Mouse (Mus musculus) hindbrain, embryonic 13.5 days (tissue): ENCODE results near the gene Ccdc60. TPM values are rescaled to one million over a fixed set of nuclear protein-coding genes. Genes with fewer than 3 reads are reported as not detected.

Experiments used
- ATAC-seq: fragments of 200-750 bp; cut with Nextera tagmentation; 2 replicates; pipeline ENCODE4 v1.8.0; 2017; ENCODE audit warnings: moderate TSS enrichment; ENCODE audit not compliant: low FRiP score
- H3K27ac ChIP-seq: fragments of 300-500 bp; sonication (generic); 2 replicates; pipeline ENCODE4 v1.5.1; 2015; ENCODE audit warnings: inconsistent platforms, mild to moderate bottlenecking, moderate library complexity
- H3K27me3 ChIP-seq: fragments of 300-500 bp; sonication (generic); 2 replicates; pipeline ENCODE4 v1.6.1; 2015; ENCODE audit warnings: mild to moderate bottlenecking, inconsistent platforms
- H3K36me3 ChIP-seq: fragments of 300-500 bp; sonication (generic); 2 replicates; pipeline ENCODE4 v1.6.1; 2015; ENCODE audit warnings: mild to moderate bottlenecking, inconsistent platforms
- H3K4me1 ChIP-seq: fragments of 300-500 bp; sonication (generic); replicated peaks from 2 replicates; pipeline ENCODE4 v1.6.1; 2015; ENCODE audit warnings: inconsistent platforms
- H3K4me2 ChIP-seq: fragments of 300-500 bp; sonication (generic); 2 replicates; pipeline ENCODE4 v1.6.1; 2015; ENCODE audit warnings: inconsistent platforms, mild to moderate bottlenecking, moderate library complexity
- H3K4me3 ChIP-seq: fragments of 300-500 bp; sonication (generic); 2 replicates; pipeline ENCODE4 v1.5.1; 2015; ENCODE audit warnings: mild to moderate bottlenecking, inconsistent platforms
- H3K9ac ChIP-seq: fragments of 300-500 bp; sonication (generic); 2 replicates; pipeline ENCODE4 v1.6.1; 2015; ENCODE audit warnings: mild to moderate bottlenecking, inconsistent platforms
- H3K9me3 ChIP-seq: fragments of 300-500 bp; sonication (generic); 2 replicates; pipeline ENCODE4 v1.6.1; 2016; ENCODE audit warnings: inconsistent platforms
- WGBS: fragments of 180-500 bp; shearing (Covaris S2); methylation state at CpG from one replicate; pipeline ENCODE4 v1.1.7; 2015; 5-methylcytosine and 5-hydroxymethylcytosine counted together
- polyA plus RNA-seq: library from polyadenylated mRNA; unstranded; fragments of >200 nt; fragmentation: Nextera tagmentation; extraction: Ambion mirVana; gene quantifications from 2 replicates; pipeline ENCODE4 v1.2.1, GENCODE M21; 2015

Ccdc60 gene
- polyA plus RNA-seq, 1 experiment from 2014 or later = 2.6 TPM

DNA sequence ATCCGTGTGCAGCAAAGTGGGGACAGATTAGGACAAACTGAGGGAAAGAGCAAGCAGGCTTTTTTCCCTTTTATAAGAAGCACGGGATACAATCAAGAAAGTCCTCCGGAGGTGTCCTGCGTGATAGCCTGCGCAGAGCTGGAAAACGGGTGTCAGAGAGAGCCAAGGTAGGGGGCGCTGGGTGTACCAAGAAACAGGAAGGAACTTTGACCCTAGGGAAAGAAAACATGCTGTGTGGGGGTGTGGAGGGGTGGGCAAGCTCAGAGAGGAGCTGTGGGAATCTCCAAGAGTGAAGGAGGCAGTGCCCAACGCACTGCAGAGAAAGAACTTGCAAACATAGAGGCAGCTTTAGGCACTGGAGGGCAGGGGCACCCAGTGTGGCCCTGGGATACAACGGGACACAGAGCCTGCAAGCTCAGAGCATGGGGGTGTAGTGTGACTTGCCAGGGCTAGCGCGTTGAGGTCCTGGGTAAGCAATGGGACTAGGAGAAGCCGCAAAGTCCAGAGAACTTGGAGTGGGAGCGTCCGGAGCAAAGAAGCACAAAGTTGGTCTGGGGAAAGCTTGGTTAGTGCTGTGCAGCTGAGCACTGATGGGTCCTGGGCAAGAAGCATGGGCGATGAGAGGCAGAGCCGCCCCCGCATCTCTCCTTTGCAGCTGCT, 206.4 kb downstream of the Ccdc60 start:
- 44% methylated on average over 17 of the region's 17 CpGs for WGBS
- Histone ChIP-seq H3K36me3 (no peaks in the 10 kb centered on the region), H3K27me3 (peaks cover 26% of the 10 kb centered on the region), H3K9me3 (no peaks in the 10 kb centered on the region), H3K27ac (no peak overlapping the region), H3K9ac (no peak overlapping the region), H3K4me2 (no peak overlapping the region), H3K4me1 (peaks cover 5% of the 10 kb centered on the region; the same call in 1 of the 2 replicates), H3K4me3 (no peak overlapping the region)
- ATAC-seq = no peak

DNA sequence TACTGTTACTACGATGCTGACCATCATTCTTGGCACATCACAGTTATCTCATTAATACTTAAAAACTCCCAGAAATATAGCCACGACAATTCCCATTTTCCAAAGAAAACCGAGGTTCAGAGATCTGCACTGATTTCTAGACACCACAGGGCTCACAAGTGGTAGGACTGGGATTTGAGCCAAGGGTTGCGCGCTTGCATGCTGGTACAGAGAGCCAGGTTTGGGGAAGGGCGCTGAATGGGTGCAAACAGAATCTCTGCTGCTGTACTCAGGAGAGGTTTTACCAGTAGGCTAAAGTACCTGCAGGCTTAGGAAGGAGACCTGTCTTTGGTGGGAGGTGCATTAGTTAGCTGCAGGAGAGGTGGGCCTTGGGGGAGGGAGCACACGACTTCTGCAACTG, 207.2 kb downstream of the Ccdc60 start:
- ATAC-seq = no peak
- peaks cover 5% of the 10 kb centered on the region; the same call in 1 of the 2 replicates for H3K4me1 ChIP-seq
- no peak overlapping the region for H3K4me3 ChIP-seq
- no peaks in the 10 kb centered on the region for H3K36me3 ChIP-seq
- H3K27me3 ChIP-seq = peaks cover 26% of the 10 kb centered on the region
- no peak overlapping the region for H3K27ac ChIP-seq
- H3K4me2 ChIP-seq = no peak overlapping the region
- H3K9me3 ChIP-seq = no peaks in the 10 kb centered on the region
- WGBS = 81% methylated on average over 7 of the region's 7 CpGs
- no peak overlapping the region for H3K9ac ChIP-seq

DNA sequence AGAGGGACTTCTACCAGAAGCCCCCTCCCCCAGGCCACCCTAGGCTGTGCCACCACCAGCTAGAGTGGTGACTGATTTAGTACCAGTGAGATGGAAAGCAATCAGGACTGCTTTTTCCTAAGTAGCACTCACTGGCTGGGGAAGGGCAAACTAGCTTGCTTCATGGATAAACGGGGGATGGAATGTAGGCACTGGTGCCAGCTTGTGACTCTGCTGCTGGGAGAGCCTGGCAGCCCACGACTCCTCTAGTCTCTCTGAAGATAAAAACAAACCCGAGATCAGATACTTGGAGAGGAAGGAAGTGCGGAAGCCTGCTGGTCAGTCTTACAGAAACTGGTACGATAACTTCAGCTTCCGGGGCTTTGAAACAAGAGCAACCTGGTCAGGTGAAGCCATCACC, 208.0 kb downstream of the Ccdc60 start:
- Histone ChIP-seq H3K9me3 (no peaks in the 10 kb centered on the region), H3K9ac (no peak overlapping the region), H3K4me3 (no peak overlapping the region), H3K27me3 (peaks cover 26% of the 10 kb centered on the region), H3K27ac (no peak overlapping the region), H3K36me3 (no peaks in the 10 kb centered on the region), H3K4me1 (peaks cover 5% of the 10 kb centered on the region; the same call in 1 of the 2 replicates), H3K4me2 (no peak overlapping the region)
- no peak for ATAC-seq
- 69% methylated on average over 6 of the region's 6 CpGs for WGBS

Other genes with a start within 250 kb of the Ccdc60 start
- gene Tmem233, start 205.7 kb downstream of the Ccdc60 start, polyA plus RNA-seq = not detected in 2 replicates
- 5.3 and 6.1 TPM in 2 replicates for gene Hspb8, start 133.9 kb upstream of the Ccdc60 start, polyA plus RNA-seq